Mouse (Mus musculus): ENCODE measurements at regions not wholly inside any gene's neighbourhood (a gene's known extent, or its start where the extent isn't known, plus 50 kb on each side); places are given as distances from the start of the nearest gene placed in this dataset.
"Not testable (repeated sequence)": the region's sequence is repeated elsewhere in the genome, so short reads cannot be mapped to it uniquely, and the experiment has no call there.

DNA sequence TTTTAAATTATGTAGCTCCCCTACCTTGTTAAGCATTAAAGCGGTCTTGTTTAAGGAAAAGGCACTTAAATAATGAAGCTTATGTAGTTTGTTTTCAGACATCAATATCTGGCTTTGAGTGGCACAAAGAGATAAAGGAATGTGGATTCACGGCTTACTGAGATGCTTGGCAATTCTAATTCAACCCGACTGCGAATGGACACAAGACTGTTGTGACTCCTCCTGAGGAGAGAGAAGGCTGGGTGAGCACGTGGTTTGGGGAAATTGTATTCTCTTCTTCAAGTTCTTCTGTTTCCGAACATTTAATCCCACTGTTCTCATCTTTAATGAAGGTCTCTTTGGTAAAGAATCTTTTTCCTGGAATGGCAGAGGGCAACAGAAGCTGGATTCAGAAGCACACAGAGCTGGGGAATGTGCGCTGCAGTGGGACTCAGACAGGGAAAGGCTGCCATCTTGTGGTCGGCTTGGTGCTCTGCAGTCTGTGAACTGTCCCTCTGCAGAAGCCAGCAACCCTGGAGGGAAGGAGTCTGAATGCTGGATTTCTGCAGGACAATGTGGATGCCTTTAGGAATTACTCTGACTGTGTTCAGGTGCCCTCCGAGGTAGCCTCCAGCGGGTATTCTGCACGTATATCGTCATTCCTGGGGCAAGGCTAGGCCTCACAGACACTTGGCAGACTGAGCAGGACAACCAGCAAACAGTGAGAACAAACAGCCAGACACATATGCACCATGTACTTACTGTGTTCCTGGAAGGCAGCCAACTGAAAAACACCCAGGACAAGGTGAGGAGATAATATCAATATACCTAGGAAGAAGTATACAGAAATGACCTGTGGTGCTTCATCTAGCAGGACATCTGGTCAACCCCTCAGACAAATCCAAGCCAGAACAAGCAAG lies 54.0 kb upstream of the Pax1 start:
- peak; percentile 57 for DNase-seq

DNA sequence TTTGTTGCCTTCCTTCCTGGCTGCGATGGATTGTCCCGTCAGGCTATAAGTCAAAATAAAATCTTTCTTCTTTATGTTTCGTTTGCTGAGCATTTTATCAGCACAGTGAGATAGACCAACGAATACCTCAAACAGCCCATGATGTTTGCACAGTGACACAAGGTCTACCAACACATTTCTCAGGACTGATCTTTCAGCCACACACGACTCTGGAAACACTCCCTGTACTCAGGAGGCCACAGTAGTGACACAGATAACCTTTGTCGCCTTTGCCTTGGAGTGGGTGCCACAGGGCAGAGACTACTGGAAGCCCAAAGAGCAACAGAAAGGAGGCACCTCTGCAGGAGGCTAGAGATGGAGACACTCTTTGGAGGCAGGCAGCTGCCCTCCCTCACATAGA lies 55.0 kb upstream of the Pax1 start:
- no peak for DNase-seq

DNA sequence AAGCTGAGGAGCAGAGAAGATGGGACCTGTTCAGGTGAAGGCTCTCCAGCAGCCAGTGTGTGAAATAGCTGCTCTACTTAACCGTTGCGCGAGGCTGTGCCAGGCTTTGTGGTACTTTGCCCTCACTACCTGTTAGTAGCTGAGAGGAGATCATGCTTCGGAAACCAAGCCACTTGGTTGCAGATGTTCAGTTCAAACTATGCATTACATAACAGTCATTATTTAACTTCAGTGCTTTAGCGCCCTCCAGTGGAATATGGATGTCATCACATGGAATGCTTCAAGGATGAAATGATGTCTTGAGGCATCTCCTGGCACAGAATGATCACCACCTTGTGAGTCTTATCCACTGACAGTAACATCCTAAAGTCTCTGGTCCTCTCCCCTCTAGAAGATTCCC lies 56.5 kb upstream of the Pax1 start:
- peak; percentile 82 for DNase-seq

DNA sequence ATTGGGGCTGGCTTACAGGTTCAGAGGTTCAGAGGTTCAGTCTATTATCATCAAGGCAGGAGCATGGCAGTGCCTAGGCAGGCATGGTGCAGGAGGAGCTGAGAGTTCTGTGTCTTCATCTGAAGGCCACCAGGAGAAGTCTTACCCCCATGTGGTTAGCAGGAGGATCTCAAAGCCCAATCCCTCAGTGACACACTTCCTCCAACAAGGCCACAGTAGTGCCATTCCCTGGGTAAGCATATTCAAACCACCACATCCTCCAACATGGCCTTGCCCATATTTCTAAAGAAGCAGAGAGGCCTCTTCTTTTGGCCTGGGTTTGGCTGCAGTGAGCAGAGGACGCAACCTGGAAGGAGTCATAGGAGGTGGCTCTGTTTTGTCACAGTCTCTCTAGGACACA lies 61.2 kb upstream of the Pax1 start:
- DNase-seq: no peak

DNA sequence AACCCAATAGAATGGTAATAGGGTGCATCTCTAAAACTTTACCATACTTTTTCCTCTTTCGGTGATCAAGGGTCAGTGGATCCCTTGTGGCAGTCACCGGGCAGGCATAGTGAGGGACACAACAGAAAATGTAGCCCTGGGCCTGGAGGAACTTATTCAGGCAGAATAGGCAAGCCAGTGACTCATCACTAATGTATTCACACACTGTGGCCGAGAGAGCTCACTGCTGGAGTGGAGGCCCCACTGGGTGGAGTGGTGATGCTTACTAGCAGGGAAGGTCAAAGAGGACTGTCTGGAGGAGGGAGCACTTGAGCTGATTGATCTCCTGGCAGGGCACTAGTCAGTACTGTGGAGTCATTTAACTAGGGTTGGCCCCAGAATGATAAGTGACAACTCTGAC lies 62.4 kb upstream of the Pax1 start:
- DNase-seq: no peak

DNA sequence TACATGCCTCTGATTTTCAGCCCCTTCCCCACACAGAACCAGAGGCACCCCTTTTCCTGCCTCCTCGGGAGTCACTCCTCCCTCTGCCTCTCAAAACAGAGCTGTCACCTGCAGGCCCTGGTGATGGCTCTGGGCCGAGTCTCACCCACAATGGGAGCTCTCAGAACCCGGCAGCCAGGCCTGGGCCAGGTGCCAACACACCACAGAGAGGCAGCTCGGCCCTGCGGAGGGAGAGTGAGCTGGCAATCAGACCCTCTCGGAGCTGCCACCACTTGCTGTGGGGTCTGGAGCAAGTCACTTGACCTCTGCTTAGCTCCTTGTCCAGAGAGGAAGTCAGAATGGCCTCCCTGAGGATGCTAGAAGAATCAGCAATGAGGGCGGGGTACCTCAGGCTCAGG lies 63.2 kb upstream of the Pax1 start:
- no peak for DNase-seq

DNA sequence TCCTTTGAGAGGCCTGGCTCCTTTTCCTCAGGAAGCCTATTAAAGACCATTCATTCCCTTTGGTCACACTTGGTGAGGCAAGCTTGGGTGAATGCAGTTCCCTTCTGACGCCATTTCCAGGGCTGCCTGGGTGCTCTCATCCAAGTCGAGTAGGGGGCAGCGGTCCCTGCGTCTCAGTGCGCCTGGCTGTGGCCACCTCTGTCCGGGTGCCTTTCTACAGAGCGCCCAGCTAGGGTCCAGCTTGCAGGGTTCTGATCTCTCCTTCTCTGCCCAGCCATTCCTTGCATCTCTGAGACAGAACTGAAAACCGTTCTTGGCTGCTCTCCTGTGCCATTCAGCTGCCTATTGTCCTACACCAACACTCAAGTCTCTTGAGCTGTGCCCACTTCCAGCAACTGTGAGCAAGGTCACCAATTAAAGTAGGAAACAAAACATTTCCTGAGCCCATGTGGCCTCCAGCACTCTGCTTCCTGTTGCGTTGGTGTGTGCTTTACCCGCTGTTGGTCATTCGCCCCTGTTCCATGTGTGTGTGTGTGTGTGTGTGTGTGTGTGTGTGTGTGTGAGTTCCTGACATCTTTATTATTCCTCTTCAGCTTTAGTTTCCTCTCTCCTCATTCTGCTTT lies 63.7 kb upstream of the Pax1 start:
- DNase-seq: no peak

DNA sequence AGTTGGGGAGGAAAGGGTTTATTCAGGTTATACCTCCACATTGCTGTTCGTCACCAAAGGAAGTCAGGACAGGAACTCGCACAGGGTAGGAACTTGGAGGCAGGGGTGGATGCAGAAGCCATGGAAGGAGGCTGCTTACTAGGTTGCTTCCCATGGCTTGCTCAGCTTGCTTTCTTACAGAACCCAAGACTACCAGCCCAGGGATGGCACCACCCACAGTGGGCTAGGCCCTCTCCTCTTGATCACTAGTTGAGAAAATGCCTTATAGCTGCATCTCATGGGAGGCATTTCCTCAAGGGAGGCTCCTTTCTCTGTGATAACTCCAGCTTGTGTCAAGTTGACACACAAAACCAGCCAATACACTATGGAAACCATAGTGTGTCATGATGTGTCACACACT lies 66.8 kb upstream of the Pax1 start:
- not testable (repeated sequence) for DNase-seq

DNA sequence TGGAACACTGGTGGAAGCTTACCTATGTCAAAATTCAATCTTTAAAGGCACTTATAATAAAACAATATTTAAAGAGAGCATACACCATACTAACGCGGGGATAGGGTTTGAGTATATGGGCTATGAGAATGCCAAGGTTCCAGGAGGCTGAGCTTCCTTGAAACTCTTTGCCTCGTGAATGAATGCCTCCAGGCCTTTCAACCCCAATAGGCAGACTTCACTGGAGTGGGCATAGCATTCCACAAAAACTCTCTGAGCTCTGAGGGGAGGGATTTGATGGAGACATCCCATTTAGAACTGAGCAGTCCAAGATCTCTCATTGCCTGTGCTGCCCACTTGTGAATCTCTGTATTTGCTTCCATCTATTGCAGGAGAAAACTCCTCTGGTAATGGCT lies 68.4 kb upstream of the Pax1 start:
- DNase-seq: no peak

DNA sequence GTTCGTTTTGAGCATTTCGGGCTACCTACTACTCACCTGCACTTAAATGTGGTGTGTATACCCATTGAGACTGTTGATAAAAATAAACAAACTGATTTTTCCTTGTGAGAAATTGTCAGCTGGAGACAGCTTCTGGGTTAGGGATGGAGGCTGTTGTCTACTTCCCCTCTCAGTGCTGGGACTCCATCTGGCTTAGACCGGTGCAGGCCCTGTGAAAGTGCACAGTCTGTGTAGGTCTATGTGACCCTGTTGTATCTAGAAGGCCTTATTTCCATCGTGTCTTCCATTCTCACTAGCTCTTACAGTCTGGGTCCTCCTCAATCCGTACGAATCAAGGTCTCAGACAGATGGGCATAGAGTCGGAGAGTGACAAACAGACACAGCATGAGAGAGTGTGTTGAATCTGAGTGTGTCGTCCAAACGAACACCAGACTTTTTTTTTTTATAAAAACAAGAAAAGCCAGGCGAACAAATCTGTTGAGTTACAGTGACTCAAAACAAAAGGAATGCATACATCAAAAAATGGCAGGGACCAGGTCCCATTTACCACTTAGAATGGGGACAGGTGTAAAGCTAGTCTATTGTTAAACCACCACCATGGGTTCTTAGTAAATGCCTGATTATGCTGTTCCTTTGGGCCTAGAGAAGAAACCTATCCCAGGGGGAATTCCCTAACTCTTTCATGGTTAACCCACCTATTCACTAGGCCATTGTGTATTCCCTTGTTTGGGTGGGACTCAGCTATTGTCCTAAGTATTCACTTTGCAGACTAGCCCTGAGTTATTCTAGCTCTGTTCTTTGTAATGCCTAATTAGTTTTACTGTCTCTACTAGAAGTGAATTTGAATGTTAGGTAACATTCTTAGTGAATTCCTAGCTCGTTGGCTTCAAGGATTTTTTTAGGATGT lies 69.1 kb upstream of the Pax1 start:
- DNase-seq: no peak

DNA sequence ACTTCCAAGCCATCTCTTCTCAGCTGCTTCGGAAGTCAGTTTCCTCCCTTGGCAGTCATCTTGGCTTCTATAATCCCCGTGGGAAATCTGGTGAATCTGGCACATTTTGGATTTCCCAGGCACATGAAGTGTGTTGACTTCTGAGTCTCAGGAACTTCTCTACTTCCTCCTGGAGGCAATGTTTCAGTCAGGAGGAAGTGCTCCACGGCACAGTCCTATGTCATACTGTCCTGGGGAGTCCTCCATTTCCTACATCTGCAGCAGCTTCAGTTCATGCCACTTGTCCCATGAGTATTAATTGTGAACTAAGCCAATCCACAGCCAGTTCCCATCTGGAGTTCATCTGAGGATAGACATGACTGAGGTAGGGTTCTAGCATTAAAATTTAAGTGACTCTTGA lies 78.3 kb upstream of the Pax1 start:
- DNase-seq: peak; percentile 6

DNA sequence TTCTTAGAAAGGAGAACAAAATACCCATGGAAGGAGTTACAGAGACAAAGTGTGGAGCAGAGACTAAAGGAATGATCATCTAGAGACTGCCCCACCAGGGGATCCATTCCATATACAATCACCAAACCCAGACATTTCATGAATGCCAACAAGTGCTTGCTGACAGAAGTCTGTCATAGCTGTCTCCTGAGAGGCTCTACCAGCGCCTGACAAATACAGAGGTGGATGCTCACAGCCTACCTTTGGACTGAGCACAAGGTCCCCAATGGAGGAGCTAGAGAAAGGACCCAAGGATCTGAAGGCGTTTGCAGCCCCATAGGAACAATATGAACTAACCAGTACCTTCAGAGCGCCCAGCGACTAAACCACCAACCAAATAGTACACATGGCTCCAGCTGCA lies 83.6 kb upstream of the Nkx2-2 start:
- no peak for DNase-seq

DNA sequence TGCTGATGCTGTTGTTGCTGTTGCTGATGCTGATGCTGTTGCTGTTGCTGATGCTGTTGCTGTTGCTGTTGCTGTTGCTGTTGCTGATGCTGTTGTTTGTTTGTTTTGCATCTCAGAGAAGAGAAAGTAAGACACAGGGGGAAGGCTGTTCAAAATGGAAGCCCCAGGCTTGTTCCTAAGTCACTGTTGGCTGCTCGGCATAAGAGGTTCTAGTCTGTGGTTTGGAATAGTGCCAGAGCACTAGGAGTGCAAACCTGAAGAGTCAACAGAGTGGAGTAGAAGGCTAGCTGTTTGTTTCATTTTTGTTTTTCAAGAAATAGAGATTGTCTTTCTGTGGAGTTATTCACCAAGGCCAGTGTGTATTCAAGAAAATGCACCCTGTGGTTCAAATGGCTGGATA lies 75.1 kb upstream of the Nkx2-2 start:
- DNase-seq: no peak

DNA sequence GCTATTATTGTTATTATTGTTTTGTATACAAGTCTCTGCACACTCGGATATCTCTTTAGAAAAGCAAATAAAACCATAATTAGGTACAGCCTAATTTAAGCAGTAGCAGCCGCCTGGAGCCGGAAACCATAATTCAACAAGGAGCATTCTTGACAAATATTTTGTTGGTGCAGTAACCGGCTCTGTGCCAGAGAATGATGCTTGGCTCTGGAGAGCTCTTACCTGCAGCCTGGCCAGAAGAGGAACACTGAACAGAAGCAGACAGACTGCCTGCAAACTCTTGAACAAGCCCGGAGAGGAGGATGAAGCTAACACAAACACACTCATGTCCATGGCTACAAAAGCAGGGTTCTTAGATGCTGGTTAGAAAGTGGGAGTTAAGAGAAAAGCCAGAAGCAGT lies 73.9 kb upstream of the Nkx2-2 start:
- DNase-seq: no peak

DNA sequence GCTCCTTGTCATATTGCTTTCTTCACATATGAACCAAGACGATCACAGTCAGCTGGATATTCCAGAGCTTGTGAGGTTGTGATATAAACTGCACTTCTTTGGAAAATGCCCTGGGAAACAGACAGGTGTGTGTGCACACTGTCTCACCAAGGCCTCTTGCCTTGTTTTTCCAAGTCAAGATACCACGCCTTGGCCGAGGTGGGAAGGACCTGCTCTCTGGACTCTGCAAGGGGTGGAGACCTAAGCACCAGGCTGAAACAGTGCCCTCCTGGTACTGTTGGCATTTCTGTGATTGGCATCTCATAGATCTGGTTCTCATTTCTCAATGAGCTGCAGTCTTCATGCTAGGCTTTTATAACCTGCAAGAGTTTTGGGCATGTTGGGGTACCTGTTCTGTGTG lies 73.2 kb upstream of the Nkx2-2 start:
- no peak for DNase-seq

DNA sequence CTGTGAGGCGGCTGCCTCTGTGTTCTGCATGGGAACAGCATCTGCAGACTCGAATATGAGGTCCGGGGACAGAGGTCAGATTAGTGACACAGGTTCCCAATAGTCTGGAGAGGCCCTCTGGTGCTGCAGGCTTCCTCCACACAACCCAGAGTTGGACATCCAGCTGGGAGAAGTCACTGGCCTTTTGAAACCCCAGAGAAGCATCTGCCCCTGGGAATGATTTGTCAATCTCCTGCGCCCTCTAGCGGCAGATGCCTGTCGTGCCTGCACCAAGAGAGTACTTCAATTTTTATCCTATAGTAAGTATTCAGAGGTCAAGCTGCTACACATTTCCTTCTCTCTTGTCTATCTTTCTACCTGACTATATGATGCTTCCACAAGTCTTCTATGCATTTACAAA lies 62.7 kb upstream of the Nkx2-2 start:
- DNase-seq: peak; percentile 63

DNA sequence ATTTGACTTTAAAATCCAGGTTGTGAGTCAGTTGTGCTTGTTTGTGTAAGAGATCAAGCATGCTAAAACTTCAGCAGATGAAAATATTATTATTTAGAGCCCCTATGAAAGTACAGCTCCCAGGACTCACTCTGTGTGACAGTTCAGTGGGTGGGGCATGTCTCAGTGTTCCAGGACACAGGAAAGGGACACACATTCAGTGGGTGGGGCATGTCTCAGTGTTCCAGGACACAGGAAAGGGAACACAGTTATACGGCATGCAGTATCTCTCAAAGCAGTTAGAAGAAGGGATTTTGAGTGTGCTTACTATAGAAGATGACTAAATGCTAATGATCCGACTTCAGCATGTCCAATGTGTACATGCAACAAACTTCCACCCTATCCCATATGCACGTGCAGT lies 60.9 kb upstream of the Nkx2-2 start:
- no peak for DNase-seq

DNA sequence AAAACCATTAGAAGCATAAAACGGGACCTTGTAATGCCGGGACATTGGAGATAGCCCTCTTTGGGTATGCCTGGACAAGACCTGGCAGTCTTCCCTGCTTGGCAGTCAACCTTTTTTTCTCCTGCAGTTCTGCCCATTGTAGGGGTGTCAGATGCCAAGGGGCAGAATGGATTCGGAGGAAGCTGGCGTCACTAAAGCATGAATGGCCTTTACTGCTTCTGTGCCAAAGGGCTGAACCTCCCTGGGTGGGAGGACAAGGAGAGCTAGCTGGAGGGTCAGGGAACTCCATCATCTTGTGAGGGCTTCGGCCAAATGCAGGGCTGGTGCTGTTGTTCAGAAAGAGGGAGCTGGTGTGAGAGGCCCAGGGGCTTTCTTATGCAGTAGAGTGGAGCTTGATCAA lies 60.1 kb upstream of the Nkx2-2 start:
- DNase-seq: no peak

DNA sequence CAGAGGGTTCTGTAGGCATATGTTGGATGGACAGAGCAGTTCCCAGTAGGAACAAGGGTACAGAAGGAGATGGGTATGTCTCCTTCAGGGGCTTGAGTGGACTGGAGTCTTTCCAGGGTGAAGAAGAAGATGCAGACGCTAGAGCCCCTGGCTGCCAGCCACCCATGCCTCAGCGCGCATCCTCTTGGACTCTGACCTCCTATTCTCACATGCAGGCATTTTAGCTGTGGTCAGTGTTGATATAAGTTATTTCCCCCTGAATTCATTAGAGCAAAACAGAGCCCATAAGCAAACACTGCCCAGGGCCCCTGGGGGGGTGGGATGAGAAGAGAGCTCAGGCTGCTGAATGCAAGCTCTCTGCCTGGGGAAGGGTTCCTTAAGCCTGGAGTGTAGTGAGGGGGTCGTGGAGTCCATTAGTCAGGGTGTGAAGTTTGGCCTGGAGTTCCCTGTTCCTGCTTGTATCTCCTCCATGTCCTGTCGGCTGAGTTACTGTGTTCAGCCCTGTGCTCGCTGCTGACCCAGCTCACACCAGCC lies 54.0 kb upstream of the Nkx2-2 start:
- peak; percentile 47 for DNase-seq

DNA sequence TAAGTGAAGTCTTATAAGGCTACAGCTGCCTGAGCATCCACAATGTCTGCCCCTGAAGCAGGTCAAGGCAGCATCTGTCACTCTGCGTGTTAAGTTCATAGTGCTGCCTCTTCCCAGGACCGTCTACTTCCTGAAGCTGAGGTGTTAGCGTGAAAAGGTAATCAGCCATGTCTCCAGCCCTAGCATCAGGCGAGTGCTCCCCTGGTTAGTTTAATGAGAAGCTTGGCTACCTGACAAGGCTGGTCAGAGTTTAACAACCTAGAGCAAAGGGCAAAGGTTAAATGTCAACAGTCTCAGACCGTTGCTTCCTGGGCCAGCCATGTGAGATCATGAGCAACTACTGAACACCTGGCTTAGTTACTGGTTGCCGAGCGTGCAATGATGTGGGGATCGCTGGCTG lies 53.2 kb upstream of the Nkx2-2 start:
- DNase-seq: peak; percentile 74

DNA sequence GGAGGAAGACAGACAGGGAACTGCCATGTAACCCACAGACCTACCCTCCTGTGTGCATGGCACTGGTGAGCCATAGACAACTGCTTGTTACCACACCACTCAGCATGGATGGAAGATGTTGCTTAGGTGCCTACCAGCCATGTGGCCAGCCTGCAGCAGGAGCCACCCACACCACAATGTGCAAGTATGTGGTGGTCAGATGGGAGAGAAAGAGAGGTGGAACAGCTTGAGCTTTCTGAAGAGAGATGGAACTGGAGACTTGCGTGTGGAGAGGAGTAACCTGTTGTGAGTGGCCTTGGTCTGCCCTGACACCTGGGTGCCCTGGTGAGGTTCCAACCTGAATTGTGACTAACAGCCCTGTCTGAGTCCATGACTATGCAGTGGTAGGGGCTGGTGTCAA lies 50.4 kb upstream of the Nkx2-2 start:
- no peak for DNase-seq

Measured in kidney, adult 9 months (tissue).